ENCODE assay signal across 9 mouse cellular contexts in genomic region chr5:120605241-120605661, GRCm38 (mm10). TPM values are rescaled to one million over a fixed set of nuclear protein-coding genes. Genes with fewer than 3 reads are reported as not detected.
DNase-seq lines count a peak whose midpoint lies in the region; ATAC-seq and TF ChIP-seq lines count a peak whose summit lies in the region.
"Had no signal": no experiment of that assay in that cellular context is flagged by ENCODE, and none has a peak within 500 bp of the region (broad histone marks: within the 10 kb centered on the region; RNA-seq: fewer than 3 reads in every experiment).

No protein-coding gene starts in this region.

- no peak for TF ChIP-seq CTCF in left cerebral cortex, adult 2 months (IDR thresholded peaks at IDR 0.05)

- peak overlapping the region; percentile 36; the same call in 1 of the 2 replicates for H3K27ac ChIP-seq in left cerebral cortex, adult 2 months
- H3K27ac ChIP-seq in hindbrain, embryonic 15.5 days (replicated peaks), result peak overlapping the region; percentile 82
- peak overlapping the region; percentile 37; the same call in 1 of the 2 replicates for H3K27ac ChIP-seq in neural tube, embryonic 12.5 days

- H3K27me3 ChIP-seq in hindbrain, embryonic 15.5 days, result no peaks in the 10 kb centered on the region
- no peaks in the 10 kb centered on the region for H3K27me3 ChIP-seq in neural tube, embryonic 12.5 days (replicated peaks)

- DNase-seq in left cerebral cortex, adult 2 months (ENCODE audit: extremely low spot score in 1 of 2, low spot score in 2 of 2), result peak in 1 of 2 experiments; percentile 19
- no peak for DNase-seq in left cerebral cortex, adult 9 months (ENCODE audit: low spot score in 2 of 2)
- DNase-seq in cerebellum, postnatal 14 days, result peak; percentile 62
- no peak for DNase-seq in left cerebral cortex, postnatal 36 days (ENCODE audit: low spot score in 2 of 2)
- DNase-seq in kidney, adult 8-10 months, result no peak

- H3K4me3 ChIP-seq in left cerebral cortex, adult 2 months, result peak overlapping the region; percentile 36
- H3K4me3 ChIP-seq in hindbrain, embryonic 15.5 days, result peak overlapping the region; percentile 39
- peak overlapping the region; percentile 24 for H3K4me3 ChIP-seq in neural tube, embryonic 12.5 days

- H3K4me2 ChIP-seq in hindbrain, embryonic 15.5 days, result peak overlapping the region; percentile 70
- H3K4me2 ChIP-seq in neural tube, embryonic 12.5 days (replicated peaks), result peak overlapping the region; percentile 67

- 2% methylated on average over 10 of the region's 10 CpGs for WGBS in hindbrain, embryonic 15.5 days
- whole genome bisulfite sequencing in neural tube, embryonic 12.5 days, result 3% methylated on average over 10 of the region's 10 CpGs

- H3K9me3 ChIP-seq in hindbrain, embryonic 15.5 days, result no peaks in the 10 kb centered on the region
- H3K9me3 ChIP-seq in neural tube, embryonic 12.5 days, result no peaks in the 10 kb centered on the region

- H3K9ac ChIP-seq in hindbrain, embryonic 15.5 days, result peak overlapping the region; percentile 36; the same call in 1 of the 2 replicates
- H3K9ac ChIP-seq in neural tube, embryonic 12.5 days, result peak overlapping the region; percentile 55

- H3K4me1 ChIP-seq in hindbrain, embryonic 15.5 days (replicated peaks), result peaks cover 17% of the 10 kb centered on the region
- H3K4me1 ChIP-seq in neural tube, embryonic 12.5 days, result peaks cover 5% of the 10 kb centered on the region

- ATAC-seq in hindbrain, embryonic 15.5 days (ENCODE audit: low FRiP score, low read depth), result peak; percentile 48
- peak; percentile 48 for ATAC-seq in neural tube, embryonic 12.5 days (ENCODE audit: low FRiP score, low read depth)
- ATAC-seq in activated CD4-positive, CD25-positive, alpha-beta regulatory T cell, adult 4 months, result no peak

- intact Hi-C loops in left cerebral cortex, adult 2 months (cut with DNase I), result loop anchor here (1.0 to 10.0 kb wide), 2 partner anchors 100 to 470 kb away; no protein-coding TSS in a partner anchor
- intact Hi-C loops in left cerebral cortex, postnatal 36 days (cut with DNase I), result loop anchor here (1.0 to 10.0 kb wide), 2 partner anchors 100 to 460 kb away; no protein-coding TSS in a partner anchor

- H3K36me3 ChIP-seq in hindbrain, embryonic 15.5 days, result peaks cover 5% of the 10 kb centered on the region; the same call in 1 of the 2 replicates
- peaks cover 3% of the 10 kb centered on the region; the same call in 1 of the 2 replicates for H3K36me3 ChIP-seq in neural tube, embryonic 12.5 days

RNA-seq across cellular contexts. Expression of gene Rita1, which starts 7.1 kb away (rescaled TPM):
- 10 to 100 TPM; 29.5 to 29.9 TPM for total RNA-seq in left cerebral cortex, adult 2 months (2021)
- 28.7 and 31.1 TPM in 2 replicates for polyA plus RNA-seq in hindbrain, embryonic 15.5 days (2015; fragmentation: Nextera tagmentation; extraction: Ambion mirVana)
- polyA plus RNA-seq in neural tube, embryonic 12.5 days (2016; fragmentation: Nextera tagmentation; extraction: Ambion mirVana), result 19.1 and 20.1 TPM in 2 replicates
- total RNA-seq in left cerebral cortex, postnatal 36 days (2021), result 10 to 100 TPM; 35.7 to 36.3 TPM
- 1 to 10 TPM; 1.1 to 2.4 TPM for polyA plus RNA-seq in activated CD4-positive, CD25-positive, alpha-beta regulatory T cell, adult 4 months (2017; shearing (Covaris generic))

RNA-seq across cellular contexts. Expression of gene Ddx54, which starts 7.3 kb away (rescaled TPM):
- total RNA-seq in left cerebral cortex, adult 2 months (2021), result 10 to 100 TPM; 38.6 to 41.0 TPM
- polyA plus RNA-seq in hindbrain, embryonic 15.5 days (2015; fragmentation: Nextera tagmentation; extraction: Ambion mirVana), result 37.9 and 41.3 TPM in 2 replicates
- polyA plus RNA-seq in neural tube, embryonic 12.5 days (2016; fragmentation: Nextera tagmentation; extraction: Ambion mirVana), result 57.8 and 58.3 TPM in 2 replicates
- total RNA-seq in left cerebral cortex, postnatal 36 days (2021), result 10 to 100 TPM; 36.9 to 43.1 TPM
- polyA plus RNA-seq in activated CD4-positive, CD25-positive, alpha-beta regulatory T cell, adult 4 months (2017; shearing (Covaris generic)), result 10 to 100 TPM; 11.7 to 18.4 TPM

RNA-seq across cellular contexts. Expression of gene Iqcd, which starts 16.4 kb away (rescaled TPM):
- total RNA-seq in left cerebral cortex, adult 2 months (2021), result under 1 TPM; 0.47 to 0.75 TPM
- 1.6 and 2.3 TPM in 2 replicates for polyA plus RNA-seq in hindbrain, embryonic 15.5 days (2015; fragmentation: Nextera tagmentation; extraction: Ambion mirVana)
- polyA plus RNA-seq in neural tube, embryonic 12.5 days (2016; fragmentation: Nextera tagmentation; extraction: Ambion mirVana), result 0.70 and 0.93 TPM in 2 replicates
- 1 to 10 TPM in 1 of 2 experiments, under 1 TPM in 1; 0.81 to 1.1 TPM for total RNA-seq in left cerebral cortex, postnatal 36 days (2021)
- polyA plus RNA-seq in activated CD4-positive, CD25-positive, alpha-beta regulatory T cell, adult 4 months (2017; shearing (Covaris generic)), result under 1 TPM; 0.41 to 0.70 TPM

RNA-seq across cellular contexts. Expression of gene Tpcn1, which starts 16.8 kb away (rescaled TPM):
- 10 to 100 TPM; 36.8 to 42.1 TPM for total RNA-seq in left cerebral cortex, adult 2 months (2021)
- 18.1 and 19.7 TPM in 2 replicates for polyA plus RNA-seq in hindbrain, embryonic 15.5 days (2015; fragmentation: Nextera tagmentation; extraction: Ambion mirVana)
- polyA plus RNA-seq in neural tube, embryonic 12.5 days (2016; fragmentation: Nextera tagmentation; extraction: Ambion mirVana), result 19.4 and 21.7 TPM in 2 replicates
- 10 to 100 TPM; 32.9 to 36.0 TPM for total RNA-seq in left cerebral cortex, postnatal 36 days (2021)
- polyA plus RNA-seq in activated CD4-positive, CD25-positive, alpha-beta regulatory T cell, adult 4 months (2017; shearing (Covaris generic)), result 10 to 100 TPM; 10.9 to 13.0 TPM

RNA-seq across cellular contexts. Expression of gene Cfap73, which starts 28.8 kb away (rescaled TPM):
- total RNA-seq in left cerebral cortex, adult 2 months (2021), result under 1 TPM in 1 of 2 experiments, not detected in 1; 0.52 TPM
- polyA plus RNA-seq in hindbrain, embryonic 15.5 days (2015; fragmentation: Nextera tagmentation; extraction: Ambion mirVana), result 0.71 and 0.83 TPM in 2 replicates
- not detected in 2 replicates for polyA plus RNA-seq in neural tube, embryonic 12.5 days (2016; fragmentation: Nextera tagmentation; extraction: Ambion mirVana)
- not detected for total RNA-seq in left cerebral cortex, postnatal 36 days (2021)
- polyA plus RNA-seq in activated CD4-positive, CD25-positive, alpha-beta regulatory T cell, adult 4 months (2017; shearing (Covaris generic)), result not detected
- total RNA-seq: common myeloid progenitor, adult 5-6 weeks had no signal

Comparison
In these comparisons a context has a peak if more than half of its experiments do, and no peak if none do; other contexts are left out.
1. DNase-seq: peak in cerebellum, postnatal 14 days (2 of 2); none in left cerebral cortex, adult 9 months (0 of 2), left cerebral cortex, postnatal 36 days (0 of 2) and kidney, adult 8-10 months (0 of 2).
2. Peak in every context shown above with its lines, with median percentiles within 50 percentile points of each other: H3K27ac ChIP-seq and H3K4me3 ChIP-seq.